Mouse (Mus musculus) erythroid progenitor cell, adult 5-6 weeks (primary cell): ENCODE data around the gene Naf1. TPM values are rescaled to one million over a fixed set of nuclear protein-coding genes. Genes with fewer than 3 reads are reported as not detected.

Experiments used
- ATAC-seq: replicated peaks from 2 replicates; pipeline ENCODE4 v1.8.0; 2016; ENCODE audit warnings: moderate number of reproducible peaks, mild to moderate bottlenecking, moderate TSS enrichment, inconsistent platforms; ENCODE audit not compliant: poor library complexity, low FRiP score, severe bottlenecking
- total RNA-seq, 2 experiments: library from RNA; stranded (forward) in 1 of 2; stranded (reverse) in 1 of 2; fragments of 150-400 nt in 1 of 2; fragments of 186-747, 209-891 nt in 1 of 2; gene quantifications; 2 replicates each; pipeline versions ENCODE4 v1.2.3 to v1.2.4; 2015 to 2017; ENCODE audit warnings: low replicate concordance in 2 of 2

Naf1 gene
- 1.4 and 10.9 TPM in 2 replicates for total RNA-seq (2015; ENCODE audit: low replicate concordance)
- 1.5 and 4.4 TPM in 2 replicates for total RNA-seq (2017; ENCODE audit: low replicate concordance)

DNA sequence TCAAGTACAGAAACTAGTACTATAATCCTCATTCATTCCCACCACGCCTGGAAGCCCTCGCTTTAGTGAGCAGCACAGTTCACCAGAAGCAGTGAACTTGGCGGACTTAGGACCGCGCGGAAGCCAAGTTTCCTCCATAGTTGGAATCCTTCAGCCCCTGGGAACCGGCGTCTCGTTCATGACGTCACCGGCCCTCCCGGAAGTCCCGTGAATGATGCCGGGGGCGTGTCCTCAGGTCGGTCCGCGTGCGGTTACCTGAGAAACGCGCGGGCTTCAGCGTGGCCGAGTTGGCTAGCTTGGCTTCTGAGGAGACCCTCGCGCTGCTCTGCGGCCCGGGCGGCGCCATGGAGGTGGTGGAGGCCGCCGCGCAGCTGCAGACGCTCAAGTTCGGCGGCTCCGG lies at the start of gene Naf1:
Gene Naf1 (plus strand): TSS at position 195 of the 400 bp plus-strand sequence.
- peak; percentile 95 for ATAC-seq

DNA sequence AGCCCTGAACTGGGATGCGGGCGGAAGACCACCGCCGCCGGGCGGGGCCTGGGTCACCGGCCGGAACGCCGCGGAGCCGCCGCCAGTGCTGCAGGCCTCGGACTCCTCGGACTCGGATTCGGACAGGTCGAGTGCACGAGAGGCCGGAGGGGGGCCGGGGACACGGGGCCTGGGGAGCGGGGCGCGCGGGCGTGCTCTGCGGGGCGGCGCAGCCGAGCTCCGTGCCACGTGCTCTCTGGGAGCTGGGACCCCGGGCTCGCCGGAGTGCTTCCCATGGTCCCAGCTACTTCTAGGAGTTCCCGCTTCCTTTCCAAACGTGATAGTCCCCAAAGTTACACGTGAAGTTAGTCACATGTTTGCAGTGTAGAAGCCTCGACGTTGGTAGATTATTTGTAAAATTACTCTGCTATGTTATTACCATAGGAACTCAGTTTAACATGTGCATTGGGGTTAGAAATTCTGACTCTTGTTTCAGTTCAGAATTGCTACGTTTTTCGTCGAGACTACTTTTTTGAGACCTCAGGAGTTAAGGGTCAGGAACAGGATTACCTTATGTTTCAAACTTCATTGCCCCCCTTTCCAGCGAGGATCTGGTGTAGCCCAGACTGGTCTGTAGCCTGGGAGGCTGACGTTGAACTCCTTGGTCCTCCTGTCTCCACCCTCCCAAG lies 1.0 kb downstream of the Naf1 start:
- no peak for ATAC-seq

DNA sequence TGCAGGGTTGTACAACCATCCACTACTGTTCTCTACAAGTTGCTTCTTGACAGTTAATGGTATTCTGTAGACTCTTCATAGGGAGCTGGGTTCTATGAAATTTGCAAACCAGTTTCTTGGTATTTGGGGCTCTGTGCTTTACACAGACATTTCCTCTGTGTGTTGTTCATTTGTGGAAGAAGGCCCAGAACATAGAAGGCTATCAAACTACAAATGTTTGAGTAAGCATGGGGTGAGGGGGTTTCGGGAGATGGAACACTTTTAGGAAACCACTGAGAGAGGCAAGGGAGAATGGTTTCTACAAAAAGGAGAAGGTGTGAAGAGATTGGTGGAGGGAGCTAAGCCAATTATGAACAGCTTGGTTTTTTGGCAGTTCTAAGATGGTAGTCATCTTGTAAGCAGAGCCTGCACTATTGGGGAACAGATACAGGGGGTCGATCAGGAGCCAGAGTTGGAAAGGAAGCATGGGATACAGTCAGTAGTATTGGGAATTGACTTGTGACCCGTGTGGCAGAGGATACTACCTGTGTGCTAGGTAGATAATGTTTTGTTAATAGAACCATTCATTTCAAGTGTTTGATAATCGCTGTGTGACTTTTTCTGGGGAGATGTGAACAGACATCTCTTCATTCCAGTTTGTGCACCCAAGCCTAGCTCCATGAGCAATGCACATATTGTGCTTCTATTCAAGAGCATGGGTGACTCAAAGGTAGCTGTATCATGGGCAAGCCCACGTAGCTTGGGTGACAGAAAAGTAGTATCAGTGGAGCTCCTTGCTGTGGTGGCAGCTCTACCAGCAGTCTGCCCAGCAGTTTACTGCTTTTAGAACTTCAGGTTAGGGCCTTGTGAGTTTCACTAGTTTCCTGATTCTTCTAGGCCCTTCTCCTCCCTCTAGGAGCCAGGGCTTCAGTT lies 1.8 kb downstream of the Naf1 start:
- ATAC-seq, result no peak

DNA sequence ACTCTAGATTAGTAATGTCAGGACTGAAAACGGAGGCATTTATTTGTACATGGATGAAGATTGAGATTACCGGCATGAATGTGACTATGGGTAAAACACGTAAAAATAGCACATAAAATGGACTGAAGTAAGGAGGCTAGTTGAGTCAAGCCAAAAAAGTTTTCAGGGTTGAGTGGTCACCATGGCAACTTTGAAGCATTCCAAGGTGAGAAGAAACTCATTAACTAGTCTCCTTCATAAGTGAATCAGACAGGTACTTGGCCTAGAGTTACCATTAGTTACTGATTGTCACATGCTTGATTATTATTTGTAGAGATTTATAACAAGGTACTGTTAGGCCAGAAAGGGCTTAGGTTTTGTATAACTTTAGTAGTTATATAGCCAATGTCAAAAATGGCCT lies 3.7 kb downstream of the Naf1 start:
- ATAC-seq, result no peak

DNA sequence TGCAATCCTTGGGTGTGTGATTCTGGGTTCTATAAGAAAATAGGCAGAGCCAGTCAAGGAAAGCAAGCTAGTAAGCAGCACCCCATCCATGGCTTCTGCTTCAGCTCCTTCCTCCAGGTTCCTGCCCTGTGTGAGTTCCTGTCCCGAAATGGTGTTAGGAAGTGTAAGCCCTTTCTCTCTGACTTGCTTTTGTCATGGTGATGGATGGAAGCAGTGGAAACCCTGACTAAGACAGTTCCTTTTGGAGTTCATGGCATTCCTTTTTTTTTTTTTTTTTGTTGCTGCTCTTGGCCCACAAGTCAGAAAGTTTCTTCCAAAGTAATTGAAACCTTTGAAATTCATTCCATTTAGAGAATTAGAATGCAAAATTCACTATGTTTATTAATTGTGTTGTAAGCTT lies 5.1 kb downstream of the Naf1 start:
- ATAC-seq, result no peak

DNA sequence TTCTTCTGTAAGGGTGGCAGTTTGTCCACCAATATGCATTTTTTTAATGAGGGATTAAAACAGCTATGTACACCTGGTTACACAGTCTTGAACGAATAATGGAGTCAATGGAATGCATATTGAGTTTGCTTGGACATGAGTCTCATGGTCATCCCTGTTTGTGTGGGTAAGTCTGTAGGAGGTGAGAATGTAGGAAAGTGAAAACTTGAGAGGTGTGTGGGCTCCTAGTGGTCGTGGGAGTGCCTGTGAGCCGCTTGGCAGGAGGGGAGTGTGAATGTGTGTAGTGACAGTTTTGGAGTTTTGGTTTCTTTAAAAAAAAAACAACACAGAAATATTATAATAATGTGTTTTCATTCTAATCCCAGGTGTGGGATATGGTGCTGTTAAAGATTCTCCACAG lies 7.7 kb downstream of the Naf1 start:
- ATAC-seq, result no peak

DNA sequence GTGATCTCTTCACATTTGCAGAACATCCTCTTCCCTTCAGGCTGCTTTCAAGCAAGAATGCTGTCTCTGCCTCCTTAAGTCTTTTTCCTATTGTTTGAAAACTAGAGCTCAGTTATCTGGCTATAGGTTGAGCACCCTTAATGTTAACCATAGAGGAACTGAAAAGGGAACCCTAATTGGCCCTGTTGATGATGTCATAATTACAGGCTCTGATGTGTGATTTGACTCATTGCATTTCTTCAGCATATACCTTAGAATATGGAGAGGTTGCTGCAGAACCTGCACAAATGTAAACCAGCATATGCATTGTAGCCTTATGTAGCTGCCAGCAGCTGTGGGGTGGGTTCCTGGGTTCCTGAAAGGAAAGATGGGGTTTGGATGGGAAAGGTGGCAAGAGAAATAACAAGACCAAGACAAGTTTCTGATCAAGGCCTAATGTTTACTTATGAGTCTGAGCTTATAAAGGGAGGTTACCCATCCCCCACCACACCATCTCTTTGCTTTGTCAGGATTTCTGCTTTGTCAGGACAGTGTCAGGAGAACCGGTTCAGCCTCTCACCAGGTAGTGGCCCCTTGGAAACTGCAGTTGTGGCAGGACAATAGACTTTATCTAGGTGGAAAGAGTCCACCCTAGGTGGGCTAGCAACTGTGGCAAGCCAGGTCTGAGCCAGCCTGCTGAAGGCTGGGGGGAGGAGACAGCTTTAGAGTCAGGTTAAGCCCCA lies 9.4 kb downstream of the Naf1 start:
- no peak for ATAC-seq

DNA sequence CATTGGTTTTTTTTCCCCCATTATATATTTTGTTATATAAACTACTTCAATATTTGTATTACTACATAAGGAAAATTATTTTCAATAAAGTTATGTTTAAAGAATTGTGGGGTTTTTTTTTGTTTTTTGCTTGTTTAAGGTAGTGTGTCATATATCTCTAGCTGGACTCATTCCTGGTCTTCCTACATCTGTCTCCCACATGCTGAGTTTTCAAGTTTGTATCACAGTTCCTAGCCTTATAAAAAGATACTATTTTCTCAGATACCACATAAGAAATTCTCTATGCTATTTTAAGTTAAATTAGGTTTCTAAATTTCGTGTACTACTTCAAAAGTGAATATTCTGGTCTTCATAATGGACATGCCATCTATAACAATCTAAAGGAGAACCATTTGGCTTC lies 23.8 kb downstream of the Naf1 start:
- no peak for ATAC-seq

DNA sequence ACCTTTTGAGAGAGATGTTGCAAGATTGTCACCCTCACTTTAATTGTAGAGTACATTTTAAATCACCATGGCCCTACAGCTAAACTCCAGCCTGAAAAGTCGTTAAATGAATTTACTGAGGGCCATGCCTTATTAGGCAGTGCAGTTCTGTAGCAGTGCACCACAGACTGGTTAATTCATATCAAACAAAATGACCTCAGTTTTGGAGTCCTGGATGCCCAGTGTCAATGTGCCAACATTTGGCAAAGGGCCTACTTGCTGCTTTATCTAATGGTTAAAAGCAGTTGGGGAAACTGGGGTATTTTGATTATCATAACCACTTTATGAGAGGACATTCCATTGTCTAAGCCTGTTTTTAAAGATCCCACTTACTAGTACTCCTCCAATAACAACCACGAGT lies 31.9 kb downstream of the Naf1 start:
- ATAC-seq, result no peak

DNA sequence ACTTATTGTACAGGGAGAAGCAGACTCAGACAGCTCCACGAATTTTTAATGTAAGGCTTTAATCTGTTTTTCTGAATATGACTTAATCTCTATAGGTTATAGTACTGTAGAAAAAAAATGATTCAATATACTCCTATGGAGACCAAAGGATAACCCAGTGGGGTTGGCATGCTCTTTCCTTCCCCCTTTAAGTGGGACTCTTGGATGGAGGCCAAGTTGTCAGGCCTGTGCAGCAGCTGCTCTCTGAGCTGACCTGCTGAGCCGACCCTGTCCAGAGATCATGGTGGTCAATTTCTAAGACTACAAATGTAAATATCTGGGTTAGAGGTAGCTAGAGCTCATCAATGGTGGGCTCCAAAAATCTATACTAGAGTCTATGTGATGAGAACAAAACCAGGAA lies 45.0 kb downstream of the Naf1 start:
- ATAC-seq, result no peak

DNA sequence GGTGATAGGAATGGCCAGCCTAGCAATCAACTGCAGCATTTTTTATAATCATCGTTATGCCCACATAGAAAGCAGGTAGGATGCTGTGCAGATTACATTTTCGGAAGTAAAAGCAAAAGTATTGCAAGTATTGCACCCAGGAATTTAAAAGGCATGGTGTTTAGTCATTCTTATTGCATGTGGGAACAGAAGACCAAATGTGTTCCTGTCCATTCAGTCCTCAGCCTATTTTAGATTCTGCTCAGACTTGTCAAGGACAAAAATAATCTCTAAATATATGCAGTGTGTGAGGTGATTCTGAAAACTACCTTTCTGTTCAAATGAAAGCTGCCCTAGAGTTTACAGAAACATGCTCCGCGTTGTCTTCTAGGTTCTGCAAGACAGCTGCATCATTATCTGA lies 45.5 kb downstream of the Naf1 start:
- no peak for ATAC-seq

DNA sequence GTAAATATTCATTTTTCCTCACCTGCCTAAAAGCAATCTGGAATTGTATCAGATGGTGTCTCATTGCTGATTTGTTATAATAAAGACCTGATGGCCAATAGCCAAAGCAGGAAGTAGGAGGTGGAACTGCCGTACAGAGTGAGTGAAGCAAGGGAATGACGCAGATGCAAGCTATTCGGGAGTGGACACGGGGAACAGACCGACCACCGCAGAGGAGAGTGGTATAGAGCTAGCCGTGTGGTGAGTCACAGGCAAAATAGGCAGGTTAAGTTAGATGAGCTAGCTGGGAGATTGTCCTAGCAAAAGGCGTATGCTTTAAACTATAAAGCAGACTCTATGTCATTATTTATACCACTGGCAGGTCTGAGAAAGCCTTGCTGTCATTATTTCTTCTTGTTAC lies 46.1 kb downstream of the Naf1 start:
- ATAC-seq, result no peak

DNA sequence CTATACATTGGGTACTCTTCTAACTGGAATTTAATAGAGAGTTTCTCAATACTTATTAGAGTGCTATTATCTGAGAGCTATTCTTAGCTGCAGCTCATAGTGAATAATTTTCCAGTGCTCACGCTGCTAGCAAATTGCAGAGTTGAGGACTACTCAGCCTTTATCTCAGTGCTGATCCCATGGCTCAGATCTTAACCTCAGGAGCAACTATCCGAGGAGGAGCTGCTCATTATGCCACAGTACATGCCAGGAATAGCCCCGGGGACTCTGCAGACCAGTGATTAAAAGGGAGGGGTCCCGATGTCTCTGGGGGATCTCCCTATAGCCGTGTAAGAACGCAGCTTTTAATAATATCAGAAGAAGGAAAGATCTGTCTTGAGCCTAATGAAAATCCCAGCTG lies 50.7 kb downstream of the Naf1 start:
- ATAC-seq, result no peak

DNA sequence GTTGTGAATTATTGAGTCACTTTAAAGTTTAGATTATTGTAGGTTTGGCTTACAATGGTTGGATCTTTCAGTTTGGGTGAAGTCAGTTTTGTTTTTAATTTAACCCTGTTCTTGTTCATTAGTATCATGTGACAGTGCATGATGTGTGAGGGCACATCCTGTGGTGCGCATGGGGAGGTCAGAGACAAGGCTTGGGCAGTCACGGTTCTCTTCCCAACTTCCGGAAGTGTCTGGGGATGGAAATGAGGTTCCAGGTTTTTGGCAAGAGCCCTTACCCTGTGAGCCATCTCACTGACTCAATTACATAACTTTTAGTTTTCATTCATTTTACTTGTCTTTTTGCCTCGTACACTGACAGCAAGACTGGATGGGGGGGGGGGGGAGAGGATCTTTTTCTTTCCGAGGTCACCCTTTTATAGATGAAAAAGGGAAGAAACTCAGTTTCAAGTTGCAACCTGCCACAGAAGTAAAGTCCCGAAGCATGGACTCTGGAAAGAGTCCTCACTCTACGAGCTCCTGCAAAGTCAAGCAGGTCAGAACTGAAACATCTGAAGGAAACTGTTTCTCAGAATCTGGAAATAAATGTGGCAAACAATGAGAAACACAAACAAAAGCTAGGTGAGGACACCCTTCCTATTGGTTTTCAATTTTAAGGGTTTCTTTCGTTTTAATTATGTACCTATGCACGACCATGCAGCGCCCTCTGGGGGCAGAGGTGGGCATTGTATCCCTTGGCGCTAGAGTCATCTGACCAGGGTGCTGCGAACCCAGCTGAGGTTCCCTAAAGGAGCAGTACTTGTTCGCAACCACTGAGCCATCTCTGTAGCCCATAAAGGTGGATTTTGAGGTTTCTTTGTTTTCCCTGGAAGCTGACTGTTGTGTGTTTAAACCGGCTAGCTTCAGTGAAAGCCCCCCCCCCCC lies 53.9 kb downstream of the Naf1 start:
- ATAC-seq, result no peak

DNA sequence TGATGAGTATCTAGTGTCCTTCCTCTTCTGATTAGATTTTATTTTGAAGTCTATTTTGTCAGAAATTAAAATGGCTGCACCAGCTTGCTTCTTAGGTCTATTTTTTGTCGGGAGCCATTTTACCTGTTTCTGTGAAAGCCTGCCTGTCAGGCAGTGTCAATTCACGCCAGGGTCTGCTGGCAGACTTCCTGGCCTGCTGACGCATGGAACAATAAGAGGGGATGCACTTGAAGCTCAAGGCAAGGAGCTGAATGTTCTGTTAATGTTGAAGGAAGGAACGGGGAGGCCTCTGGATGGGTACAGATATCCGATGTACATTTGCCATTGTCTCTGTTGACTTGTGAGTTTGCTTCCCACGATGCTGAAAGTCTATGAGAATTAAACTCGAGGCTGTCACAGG lies 56.0 kb downstream of the Naf1 start:
- no peak for ATAC-seq

DNA sequence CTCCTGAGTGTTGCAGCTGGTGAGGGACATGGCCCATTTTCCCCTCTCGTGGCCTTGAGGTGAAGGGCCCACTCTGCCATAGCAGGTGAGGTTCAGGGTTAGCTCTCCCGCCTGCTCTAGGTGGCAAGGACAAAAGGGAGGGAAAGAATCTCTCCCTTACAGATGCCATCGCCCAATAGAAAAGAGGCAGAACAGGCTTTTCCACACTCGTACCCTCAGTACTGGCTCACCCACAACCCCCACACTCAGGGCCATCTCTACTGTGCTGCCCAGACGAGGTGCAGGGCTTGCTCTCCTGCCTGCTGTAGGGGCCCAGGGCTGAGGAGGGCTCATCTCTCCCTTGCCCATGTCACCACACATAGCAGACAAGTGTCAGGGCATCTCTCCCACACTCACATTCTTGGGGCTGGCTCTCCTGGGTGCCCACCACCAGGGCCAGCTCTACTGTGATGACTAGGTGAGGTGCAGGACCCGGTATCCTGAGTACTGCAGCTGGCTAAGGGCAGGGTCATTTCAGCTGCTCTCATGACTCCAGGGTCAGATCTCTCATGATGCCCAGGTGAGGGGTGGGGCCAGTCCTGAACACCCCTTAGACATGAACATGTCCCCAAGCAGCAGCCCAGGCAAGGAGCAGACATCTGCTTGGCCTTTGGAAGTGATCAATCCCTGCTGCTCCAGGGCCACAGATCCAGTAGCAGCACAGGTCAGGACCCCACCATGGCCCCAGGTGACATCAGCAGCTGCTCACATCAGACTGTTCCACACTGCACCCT lies 57.9 kb downstream of the Naf1 start:
- ATAC-seq, result no peak

DNA sequence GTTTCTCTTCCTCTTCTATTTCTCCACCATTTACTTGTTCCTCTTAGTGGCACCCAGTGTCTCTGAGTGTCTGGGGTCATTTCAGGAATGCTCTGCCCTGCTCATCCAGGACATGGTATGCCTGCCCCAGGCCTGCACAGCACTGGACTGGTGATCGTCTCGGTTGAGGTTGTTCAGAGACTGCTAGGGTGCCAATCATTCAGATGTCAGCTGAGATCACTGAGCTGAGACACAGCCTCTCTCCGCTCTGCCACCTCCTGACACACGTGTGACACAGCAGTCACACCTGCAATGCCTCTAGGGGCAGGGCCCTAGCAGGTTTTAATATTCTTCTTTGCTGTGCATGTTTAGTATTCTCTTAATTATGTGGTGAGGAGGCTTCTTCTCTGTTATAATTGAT lies 58.5 kb downstream of the Naf1 start:
- no peak for ATAC-seq

DNA sequence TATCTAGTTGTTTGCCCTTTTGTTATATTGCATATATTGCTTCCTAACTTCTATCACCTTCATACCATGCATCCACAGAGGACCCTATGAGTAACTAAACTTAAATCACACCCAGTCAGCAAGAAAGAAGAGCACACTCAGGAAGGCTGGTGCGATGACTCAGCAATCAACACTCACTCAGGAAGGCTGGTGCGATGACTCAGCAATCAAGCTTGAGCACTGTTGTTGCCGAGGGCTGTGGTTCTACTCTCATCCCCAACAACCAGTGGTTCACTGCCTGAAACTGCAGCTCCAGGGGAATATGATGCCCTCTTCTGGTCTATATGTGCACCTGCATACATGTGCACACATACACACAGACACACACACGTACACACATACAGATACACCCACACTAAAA lies 73.7 kb downstream of the Naf1 start:
- ATAC-seq, result no peak

DNA sequence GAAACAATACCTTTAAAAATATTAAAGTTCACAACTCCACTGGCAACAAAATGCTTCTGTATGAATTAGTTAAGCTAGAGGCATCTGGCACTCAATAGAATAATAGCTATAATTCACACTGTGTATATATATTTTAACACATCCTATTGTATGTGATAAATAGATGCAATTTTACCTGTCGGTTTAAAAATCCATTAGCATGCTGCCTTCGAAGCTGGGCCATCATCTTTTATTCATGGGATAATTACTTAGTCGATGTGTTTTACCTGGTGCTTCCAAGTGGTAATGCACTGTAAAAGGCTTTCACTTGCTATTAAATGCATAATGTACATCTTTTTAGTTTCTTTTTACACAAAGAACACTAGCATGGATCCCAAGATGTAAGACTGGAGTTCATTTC lies 76.2 kb downstream of the Naf1 start:
- no peak for ATAC-seq
